Mouse (Mus musculus): ENCODE results near the gene Six5. TPM values are rescaled to one million over a fixed set of nuclear protein-coding genes. Genes with fewer than 3 reads are reported as not detected.

Gene Six5
- polyA plus RNA-seq, 1 experiment, result 1.6 TPM

- H3ac ChIP-seq (ENCODE audit: control insufficient read depth, insufficient read length, low read depth), result no peak overlapping the region
- no peak overlapping the region for H3K4me3 ChIP-seq (ENCODE audit: insufficient read depth, poor library complexity, severe bottlenecking)
- no peaks in the 10 kb centered on the region for H3K79me3 ChIP-seq (ENCODE audit: low read depth)
- H3K79me2 ChIP-seq (ENCODE audit: control insufficient read depth, insufficient read depth), result no peaks in the 10 kb centered on the region
- H3K36me3 ChIP-seq (ENCODE audit: control insufficient read depth, insufficient read depth), result no peaks in the 10 kb centered on the region
- TF ChIP-seq FOSL1 (IDR thresholded peaks at IDR 0.05; ENCODE audit: insufficient read depth, low read length, poor library complexity, severe bottlenecking) (no peak), MYOD1 (IDR thresholded peaks at IDR 0.05; ENCODE audit: control insufficient read depth, insufficient read length, low read depth) (no peak), USF1 (IDR thresholded peaks at IDR 0.05; ENCODE audit: low read depth) (no peak), CTCF (IDR thresholded peaks at IDR 0.05; ENCODE audit: control insufficient read depth, insufficient read depth, insufficient read length) (no peak), MYOG (IDR thresholded peaks at IDR 0.05; ENCODE audit: control insufficient read depth, extremely low read depth, insufficient read length) (no peak), MAX (IDR thresholded peaks at IDR 0.05) (no peak), CEBPB (IDR thresholded peaks at IDR 0.05; ENCODE audit: low read depth) (no peak)
- no peaks in the 10 kb centered on the region for H3K27me3 ChIP-seq (ENCODE audit: control insufficient read depth, insufficient read depth, insufficient read length)
Observed at GRCm38 (mm10) chr7:19098811-19099210, 4.4 kb downstream of the Six5 start.

- Histone ChIP-seq H3K79me3 (ENCODE audit: low read depth) (no peaks in the 10 kb centered on the region), H3K36me3 (ENCODE audit: control insufficient read depth, insufficient read depth) (no peaks in the 10 kb centered on the region), H3ac (ENCODE audit: control insufficient read depth, insufficient read length, low read depth) (no peak overlapping the region), H3K27me3 (ENCODE audit: control insufficient read depth, insufficient read depth, insufficient read length) (peaks cover 4% of the 10 kb centered on the region), H3K4me3 (ENCODE audit: insufficient read depth, poor library complexity, severe bottlenecking) (no peak overlapping the region), H3K79me2 (ENCODE audit: control insufficient read depth, insufficient read depth) (no peaks in the 10 kb centered on the region)
- TF ChIP-seq USF1 (IDR thresholded peaks at IDR 0.05; ENCODE audit: low read depth) (no peak), CEBPB (IDR thresholded peaks at IDR 0.05; ENCODE audit: low read depth) (no peak), MYOG (IDR thresholded peaks at IDR 0.05; ENCODE audit: control insufficient read depth, extremely low read depth, insufficient read length) (no peak), MAX (IDR thresholded peaks at IDR 0.05) (no peak)
Observed at GRCm38 (mm10) chr7:19100290-19100689, 5.9 kb downstream of the Six5 start.

DNA sequence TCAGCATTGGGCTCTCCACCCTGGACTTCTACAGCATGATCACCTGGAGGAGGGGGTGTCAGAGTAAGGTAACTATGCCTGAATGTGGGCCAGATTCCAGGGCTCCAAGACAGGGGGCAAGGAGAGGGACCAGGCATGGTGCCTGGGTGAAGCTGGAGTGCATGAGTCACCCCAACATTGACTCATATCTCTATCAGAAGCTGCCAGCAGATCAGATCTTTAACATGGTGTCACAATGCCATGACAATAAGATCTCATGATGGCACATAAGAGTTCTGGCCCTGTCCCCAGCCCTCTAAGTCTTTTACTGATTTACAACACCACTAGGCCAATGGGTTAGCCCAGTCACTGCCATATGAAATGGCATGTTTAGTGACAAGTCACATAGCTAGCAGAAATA is 9.3 kb downstream of the Six5 start:
- H3K27me3 ChIP-seq (ENCODE audit: control insufficient read depth, insufficient read depth, insufficient read length), result peaks cover 14% of the 10 kb centered on the region
- no peak overlapping the region for H3K4me3 ChIP-seq (ENCODE audit: insufficient read depth, poor library complexity, severe bottlenecking)
- H3K36me3 ChIP-seq (ENCODE audit: control insufficient read depth, insufficient read depth), result no peaks in the 10 kb centered on the region
- no peaks in the 10 kb centered on the region for H3K79me3 ChIP-seq (ENCODE audit: low read depth)
- TF ChIP-seq USF1 (IDR thresholded peaks at IDR 0.05; ENCODE audit: low read depth), result no peak
- TF ChIP-seq FOSL1 (IDR thresholded peaks at IDR 0.05; ENCODE audit: insufficient read depth, low read length, poor library complexity, severe bottlenecking), result no peak
- no peak for TF ChIP-seq MYOD1 (IDR thresholded peaks at IDR 0.05; ENCODE audit: control insufficient read depth, insufficient read length, low read depth)
- no peak for TF ChIP-seq MYOG (IDR thresholded peaks at IDR 0.05; ENCODE audit: control insufficient read depth, extremely low read depth, insufficient read length)
- TF ChIP-seq MAX (IDR thresholded peaks at IDR 0.05), result no peak
- TF ChIP-seq CTCF (IDR thresholded peaks at IDR 0.05; ENCODE audit: control insufficient read depth, insufficient read depth, insufficient read length), result no peak
- TF ChIP-seq CEBPB (IDR thresholded peaks at IDR 0.05; ENCODE audit: low read depth), result no peak
- no peak overlapping the region for H3ac ChIP-seq (ENCODE audit: control insufficient read depth, insufficient read length, low read depth)
- H3K79me2 ChIP-seq (ENCODE audit: control insufficient read depth, insufficient read depth), result no peaks in the 10 kb centered on the region

DNA sequence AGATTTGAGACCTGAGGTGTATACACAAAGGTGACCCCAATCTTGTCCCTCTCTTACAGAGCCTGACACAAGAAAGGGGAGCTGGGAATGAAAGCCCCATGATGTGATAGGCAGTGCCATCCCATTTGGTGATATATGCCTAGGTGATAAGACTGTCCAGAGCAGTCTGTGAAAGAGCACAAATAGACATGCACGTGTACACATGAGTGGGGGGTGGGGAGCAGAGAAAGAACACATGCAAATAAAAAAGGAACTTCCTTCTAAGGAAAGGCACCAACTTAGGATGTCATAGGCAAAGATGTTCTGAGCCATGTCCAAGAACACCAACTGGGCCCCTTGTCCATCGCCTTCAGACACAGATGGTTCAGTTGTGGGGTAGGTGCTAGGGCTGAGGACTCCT is 10.1 kb downstream of the Six5 start:
- Histone ChIP-seq H3K36me3 (ENCODE audit: control insufficient read depth, insufficient read depth) (no peaks in the 10 kb centered on the region), H3ac (ENCODE audit: control insufficient read depth, insufficient read length, low read depth) (no peak overlapping the region), H3K79me2 (ENCODE audit: control insufficient read depth, insufficient read depth) (no peaks in the 10 kb centered on the region), H3K27me3 (ENCODE audit: control insufficient read depth, insufficient read depth, insufficient read length) (peaks cover 14% of the 10 kb centered on the region), H3K4me3 (ENCODE audit: insufficient read depth, poor library complexity, severe bottlenecking) (no peak overlapping the region), H3K79me3 (ENCODE audit: low read depth) (no peaks in the 10 kb centered on the region)
- TF ChIP-seq MAX (IDR thresholded peaks at IDR 0.05) (no peak), MYOD1 (IDR thresholded peaks at IDR 0.05; ENCODE audit: control insufficient read depth, insufficient read length, low read depth) (no peak), CTCF (IDR thresholded peaks at IDR 0.05; ENCODE audit: control insufficient read depth, insufficient read depth, insufficient read length) (no peak), USF1 (IDR thresholded peaks at IDR 0.05; ENCODE audit: low read depth) (no peak), CEBPB (IDR thresholded peaks at IDR 0.05; ENCODE audit: low read depth) (no peak), FOSL1 (IDR thresholded peaks at IDR 0.05; ENCODE audit: insufficient read depth, low read length, poor library complexity, severe bottlenecking) (no peak), MYOG (IDR thresholded peaks at IDR 0.05; ENCODE audit: control insufficient read depth, extremely low read depth, insufficient read length) (no peak)

DNA sequence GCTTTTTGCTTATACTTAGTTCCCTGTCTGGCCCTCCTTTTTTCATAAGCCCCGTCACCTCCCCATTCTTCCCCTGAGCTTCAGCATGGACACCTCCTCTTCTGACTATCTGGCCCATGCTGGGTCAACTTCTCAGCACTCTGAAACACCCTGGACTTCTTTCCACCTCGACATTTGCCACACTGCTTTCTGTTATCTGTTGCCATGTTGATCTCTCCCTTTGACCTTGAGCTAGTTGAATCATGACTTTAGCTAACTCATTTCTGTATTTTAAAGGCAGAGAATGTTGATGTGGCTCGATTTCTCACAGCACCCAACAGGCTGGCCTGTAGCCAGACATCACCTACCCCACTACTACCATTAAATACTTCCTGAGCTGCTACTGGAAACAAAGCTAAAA is 13.0 kb downstream of the Six5 start:
- H3K79me2 ChIP-seq (ENCODE audit: control insufficient read depth, insufficient read depth), result no peaks in the 10 kb centered on the region
- TF ChIP-seq MYOD1 (IDR thresholded peaks at IDR 0.05; ENCODE audit: control insufficient read depth, insufficient read length, low read depth) (no peak), MAX (IDR thresholded peaks at IDR 0.05) (no peak), CTCF (IDR thresholded peaks at IDR 0.05; ENCODE audit: control insufficient read depth, insufficient read depth, insufficient read length) (no peak), MYOG (IDR thresholded peaks at IDR 0.05; ENCODE audit: control insufficient read depth, extremely low read depth, insufficient read length) (no peak), USF1 (IDR thresholded peaks at IDR 0.05; ENCODE audit: low read depth) (no peak), FOSL1 (IDR thresholded peaks at IDR 0.05; ENCODE audit: insufficient read depth, low read length, poor library complexity, severe bottlenecking) (no peak), CEBPB (IDR thresholded peaks at IDR 0.05; ENCODE audit: low read depth) (no peak)
- peaks cover 15% of the 10 kb centered on the region for H3K27me3 ChIP-seq (ENCODE audit: control insufficient read depth, insufficient read depth, insufficient read length)
- H3K36me3 ChIP-seq (ENCODE audit: control insufficient read depth, insufficient read depth), result no peaks in the 10 kb centered on the region
- no peak overlapping the region for H3K4me3 ChIP-seq (ENCODE audit: insufficient read depth, poor library complexity, severe bottlenecking)
- H3ac ChIP-seq (ENCODE audit: control insufficient read depth, insufficient read length, low read depth), result no peak overlapping the region
- no peaks in the 10 kb centered on the region for H3K79me3 ChIP-seq (ENCODE audit: low read depth)

DNA sequence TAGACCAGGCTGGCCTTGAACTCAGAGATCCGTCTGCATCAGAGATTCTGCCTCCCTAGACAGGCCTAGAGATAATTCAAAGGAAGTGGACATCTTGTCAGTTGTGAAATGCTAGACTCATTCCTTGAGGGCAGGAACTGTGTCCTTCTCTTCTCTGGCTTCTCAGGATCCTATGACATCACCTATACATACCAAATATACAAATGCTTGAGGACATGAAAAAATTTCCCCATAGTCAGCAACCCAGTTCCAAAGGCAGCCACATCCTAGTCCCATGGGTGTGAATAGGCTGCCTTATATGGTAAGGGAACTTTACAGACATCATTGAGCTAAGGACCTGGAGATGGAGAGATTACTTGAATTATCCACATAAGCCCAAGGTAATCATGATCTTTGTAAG is 15.2 kb downstream of the Six5 start:
- no peak overlapping the region for H3K4me3 ChIP-seq (ENCODE audit: insufficient read depth, poor library complexity, severe bottlenecking)

More for the DNA sequence above, 15.2 kb downstream of the Six5 start:
- Histone ChIP-seq H3K27me3 (ENCODE audit: control insufficient read depth, insufficient read depth, insufficient read length) (peaks cover 17% of the 10 kb centered on the region), H3K79me3 (ENCODE audit: low read depth) (no peaks in the 10 kb centered on the region), H3ac (ENCODE audit: control insufficient read depth, insufficient read length, low read depth) (no peak overlapping the region), H3K79me2 (ENCODE audit: control insufficient read depth, insufficient read depth) (no peaks in the 10 kb centered on the region), H3K36me3 (ENCODE audit: control insufficient read depth, insufficient read depth) (no peaks in the 10 kb centered on the region)
- TF ChIP-seq CTCF (IDR thresholded peaks at IDR 0.05; ENCODE audit: control insufficient read depth, insufficient read depth, insufficient read length) (no peak), CEBPB (IDR thresholded peaks at IDR 0.05; ENCODE audit: low read depth) (no peak), FOSL1 (IDR thresholded peaks at IDR 0.05; ENCODE audit: insufficient read depth, low read length, poor library complexity, severe bottlenecking) (no peak), USF1 (IDR thresholded peaks at IDR 0.05; ENCODE audit: low read depth) (no peak), MYOD1 (IDR thresholded peaks at IDR 0.05; ENCODE audit: control insufficient read depth, insufficient read length, low read depth) (no peak), MYOG (IDR thresholded peaks at IDR 0.05; ENCODE audit: control insufficient read depth, extremely low read depth, insufficient read length) (no peak), MAX (IDR thresholded peaks at IDR 0.05) (no peak)
